9 mouse cellular contexts compared by ENCODE assay signal in the genomic region with DNA sequence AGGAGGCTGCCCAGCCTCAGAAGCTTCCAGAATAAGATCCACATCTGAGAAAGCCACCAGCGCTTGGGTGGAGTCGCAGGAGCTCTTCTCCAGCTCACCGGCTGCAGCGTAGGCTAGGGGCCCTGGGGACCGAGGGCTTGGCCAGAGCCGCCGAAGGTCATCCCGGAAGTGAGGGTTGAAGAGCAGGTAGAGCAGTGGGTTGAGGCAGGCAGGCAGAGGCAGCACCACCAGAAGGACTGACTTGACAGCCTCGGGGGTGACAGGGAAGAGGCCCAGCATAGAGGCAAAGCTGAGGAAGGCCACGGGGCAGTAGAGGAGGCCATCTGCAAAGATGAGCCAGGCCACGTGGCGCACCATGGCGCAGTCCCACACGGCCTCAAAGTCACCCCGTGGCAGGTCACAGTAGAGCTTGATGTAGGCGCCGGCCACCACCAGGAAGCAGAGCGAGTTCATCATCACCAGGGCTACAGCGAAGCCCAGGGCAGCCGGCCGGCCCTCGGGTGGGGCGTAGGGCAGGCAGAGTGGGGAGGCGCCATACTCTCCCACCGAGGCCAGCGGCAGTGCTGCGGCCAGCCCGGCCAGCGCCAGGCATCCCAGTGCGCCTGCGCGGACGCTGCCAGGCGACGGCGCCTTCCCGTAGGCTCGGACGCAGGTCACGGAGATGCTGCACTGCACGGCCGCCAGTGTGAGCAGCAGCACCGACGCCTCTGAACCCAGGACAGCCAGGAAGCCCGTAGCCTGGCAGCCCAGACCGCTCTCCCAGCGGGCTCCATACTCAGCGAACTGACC. TPM values are rescaled to one million over a fixed set of nuclear protein-coding genes. Genes with fewer than 3 reads are reported as not detected.
DNase-seq lines count a peak whose midpoint lies in the region; ATAC-seq and TF ChIP-seq lines count a peak whose summit lies in the region.
"Had no signal": no experiment of that assay in that cellular context is flagged by ENCODE, and none has a peak within 500 bp of the region (broad histone marks: within the 10 kb centered on the region; RNA-seq: fewer than 3 reads in every experiment).

No protein-coding gene starts in this region.

- no peak for DNase-seq in thymus, adult 2 months
- no peak for DNase-seq in thymus, postnatal 10 days (ENCODE audit: low spot score in 2 of 2)
- peak; percentile 60 for DNase-seq in embryo, embryonic 11.5 days (ENCODE audit: low read depth, low spot score)
- DNase-seq in heart, embryonic 10.5 days (ENCODE audit: low spot score) = peak; percentile 80
- peak; percentile 60 for DNase-seq in kidney, adult 2 months
- peak; percentile 64 for DNase-seq in right cerebral cortex, postnatal 4 days

- no peaks in the 10 kb centered on the region for H3K9me3 ChIP-seq in heart, embryonic 10.5 days
- no peaks in the 10 kb centered on the region for H3K9me3 ChIP-seq in limb, embryonic 13.5 days
- no peaks in the 10 kb centered on the region for H3K9me3 ChIP-seq in midbrain, embryonic 12.5 days
- H3K9me3 ChIP-seq: G1E had no signal

- H3K27me3 ChIP-seq in thymus, adult 2 months (ENCODE audit: control insufficient read depth, insufficient read depth, low read length) = no peaks in the 10 kb centered on the region; the same call in 1 of the 2 replicates
- peaks cover 54% of the 10 kb centered on the region for H3K27me3 ChIP-seq in heart, embryonic 10.5 days (ENCODE audit: insufficient read depth, poor library complexity, severe bottlenecking)
- no peaks in the 10 kb centered on the region; the same call in 1 of the 2 replicates for H3K27me3 ChIP-seq in kidney, adult 2 months (replicated peaks; ENCODE audit: control insufficient read depth, insufficient read depth, low read length)
- peaks cover 36% of the 10 kb centered on the region for H3K27me3 ChIP-seq in limb, embryonic 13.5 days
- peaks cover 35% of the 10 kb centered on the region for H3K27me3 ChIP-seq in midbrain, embryonic 12.5 days

- H3K36me3 ChIP-seq in thymus, adult 2 months (ENCODE audit: control insufficient read depth, insufficient read depth, low read length) = no peaks in the 10 kb centered on the region
- no peaks in the 10 kb centered on the region for H3K36me3 ChIP-seq in heart, embryonic 10.5 days
- H3K36me3 ChIP-seq in kidney, adult 2 months (ENCODE audit: control insufficient read depth, insufficient read depth, low read length) = no peaks in the 10 kb centered on the region
- no peaks in the 10 kb centered on the region for H3K36me3 ChIP-seq in limb, embryonic 13.5 days
- H3K36me3 ChIP-seq in midbrain, embryonic 12.5 days = no peaks in the 10 kb centered on the region
- H3K36me3 ChIP-seq: G1E had no signal

- peak overlapping the region; percentile 36 for H3K4me3 ChIP-seq in thymus, adult 2 months (ENCODE audit: control insufficient read depth, insufficient read depth, low read length)
- H3K4me3 ChIP-seq in heart, embryonic 10.5 days = peak overlapping the region; percentile 58
- H3K4me3 ChIP-seq in kidney, adult 2 months (ENCODE audit: insufficient read depth, low read depth, low read length) = peak overlapping the region; percentile 50
- H3K4me3 ChIP-seq in limb, embryonic 13.5 days = peak overlapping the region; percentile 45
- H3K4me3 ChIP-seq in midbrain, embryonic 12.5 days = peak overlapping the region; percentile 48

- H3K27ac ChIP-seq in thymus, adult 2 months (ENCODE audit: control insufficient read depth, insufficient read depth, low read length) = no peak overlapping the region
- H3K27ac ChIP-seq in heart, embryonic 10.5 days = peak overlapping the region; percentile 86
- H3K27ac ChIP-seq in kidney, adult 2 months (ENCODE audit: insufficient read depth, low read depth, low read length) = no peak overlapping the region
- no peak overlapping the region for H3K27ac ChIP-seq in limb, embryonic 13.5 days
- H3K27ac ChIP-seq in midbrain, embryonic 12.5 days (replicated peaks) = no peak overlapping the region

- H3K9ac ChIP-seq in limb, embryonic 13.5 days = peak overlapping the region; percentile 61
- H3K9ac ChIP-seq in midbrain, embryonic 12.5 days (replicated peaks) = peak overlapping the region; percentile 64

- H3K4me1 ChIP-seq in thymus, adult 2 months (replicated peaks; ENCODE audit: control insufficient read depth, insufficient read depth, low read length) = peaks cover 17% of the 10 kb centered on the region
- H3K4me1 ChIP-seq in heart, embryonic 10.5 days = peaks cover 18% of the 10 kb centered on the region
- H3K4me1 ChIP-seq in kidney, adult 2 months (ENCODE audit: control insufficient read depth, insufficient read depth, low read length) = no peaks in the 10 kb centered on the region
- peaks cover 20% of the 10 kb centered on the region for H3K4me1 ChIP-seq in limb, embryonic 13.5 days
- peaks cover 8% of the 10 kb centered on the region for H3K4me1 ChIP-seq in midbrain, embryonic 12.5 days

- no peak for TF ChIP-seq POLR2A in thymus, adult 2 months (IDR thresholded peaks at IDR 0.05; ENCODE audit: control insufficient read depth, extremely low read depth, insufficient read depth, low read length, poor library complexity)
- TF ChIP-seq POLR2A in kidney, adult 2 months (IDR thresholded peaks at IDR 0.05; ENCODE audit: low read depth, low read length) = no peak

- ATAC-seq in limb, embryonic 13.5 days (ENCODE audit: low FRiP score, low read depth) = peak; percentile 73
- peak; percentile 87 for ATAC-seq in midbrain, embryonic 12.5 days (ENCODE audit: low FRiP score, low read depth)

- TF ChIP-seq CTCF in thymus, adult 2 months (IDR thresholded peaks at IDR 0.05; ENCODE audit: borderline replicate concordance, control insufficient read depth, extremely low read depth, insufficient read depth, low read length, poor library complexity) = no peak
- no peak for TF ChIP-seq CTCF in kidney, adult 2 months (conservative IDR thresholded peaks at IDR 0.05; ENCODE audit: insufficient read depth, insufficient read length, low read depth, low read length)

- peak overlapping the region; percentile 88 for H3K4me2 ChIP-seq in limb, embryonic 13.5 days (replicated peaks)
- H3K4me2 ChIP-seq in midbrain, embryonic 12.5 days (replicated peaks) = peak overlapping the region; percentile 86

- 25% methylated on average over 48 of the region's 48 CpGs for WGBS in thymus, adult 2 months
- 31% methylated on average over 44 of the region's 48 CpGs for WGBS in heart, embryonic 10.5 days
- 36% methylated on average over 48 of the region's 48 CpGs for WGBS in kidney, adult 2 months
- WGBS in limb, embryonic 13.5 days = 29% methylated on average over 47 of the region's 48 CpGs
- WGBS in midbrain, embryonic 12.5 days = 31% methylated on average over 48 of the region's 48 CpGs

RNA-seq across cellular contexts. Expression of gene Ube2t, which starts 25.0 kb away (rescaled TPM):
- 15.1 and 22.9 TPM in 2 replicates for polyA plus RNA-seq in thymus, adult 2 months (2012; rRNA removed)
- polyA plus RNA-seq in heart, embryonic 10.5 days (2016; fragmentation: Nextera tagmentation; extraction: Ambion mirVana) = 49.3 and 51.9 TPM in 2 replicates
- polyA plus RNA-seq in kidney, adult 2 months (2012; rRNA removed) = 0.61 and 0.83 TPM in 2 replicates
- polyA plus RNA-seq in limb, embryonic 13.5 days (2015; fragmentation: Nextera tagmentation; extraction: Ambion mirVana) = 29.6 and 32.5 TPM in 2 replicates
- polyA plus RNA-seq in midbrain, embryonic 12.5 days (2016; fragmentation: Nextera tagmentation; extraction: Ambion mirVana) = 43.2 and 43.9 TPM in 2 replicates

RNA-seq across cellular contexts. Expression of gene Ppp1r12b, which starts 31.6 kb away (rescaled TPM):
- 15.7 and 16.0 TPM in 2 replicates for polyA plus RNA-seq in thymus, adult 2 months (2012; rRNA removed)
- 15.2 and 24.5 TPM in 2 replicates for polyA plus RNA-seq in heart, embryonic 10.5 days (2016; fragmentation: Nextera tagmentation; extraction: Ambion mirVana)
- 5.6 and 5.8 TPM in 2 replicates for polyA plus RNA-seq in kidney, adult 2 months (2012; rRNA removed)
- 6.5 and 7.1 TPM in 2 replicates for polyA plus RNA-seq in limb, embryonic 13.5 days (2015; fragmentation: Nextera tagmentation; extraction: Ambion mirVana)
- 13.8 and 14.6 TPM in 2 replicates for polyA plus RNA-seq in midbrain, embryonic 12.5 days (2016; fragmentation: Nextera tagmentation; extraction: Ambion mirVana)

Comparison
In these comparisons a context has a peak if more than half of its experiments do, and no peak if none do; other contexts are left out.
1. DNase-seq: peak in embryo, embryonic 11.5 days (single experiment), heart, embryonic 10.5 days (single experiment), kidney, adult 2 months (single experiment) and right cerebral cortex, postnatal 4 days (single experiment); none in thymus, adult 2 months (single experiment) and thymus, postnatal 10 days (0 of 2).
2. Peak in every context shown above with its lines, with median percentiles within 50 percentile points of each other: H3K4me3 ChIP-seq.